Mouse (Mus musculus) small intestine, adult 10 weeks (tissue): Measurements from ENCODE around the gene Pnma3. TPM values are rescaled to one million over a fixed set of nuclear protein-coding genes. Genes with fewer than 3 reads are reported as not detected.

Source experiments
- polyA plus RNA-seq: library from polyadenylated mRNA; stranded (reverse); fragments of 350-450 nt; fragmentation: Illumina TruSeq; extraction: RNeasy Lipid Tissue Mini Kit (QIAGEN cat#74804); gene quantifications from one replicate; pipeline ENCODE4 v1.2.3, GENCODE M21; 2014; ENCODE audit warnings: low replicate concordance

The Pnma3 gene
- polyA plus RNA-seq = not detected

GRCm38 (mm10) chrX:73064415-73064793 lies at the start of gene Pnma3:
TSS of gene Pnma3 (plus strand) at chrX:73064787.

GRCm38 (mm10) chrX:73037003-73037402 lies 27.6 kb upstream of the Pnma3 start, which contains the start of gene Pnma5:
TSS of gene Pnma5 (minus strand) at chrX:73037103.

GRCm38 (mm10) chrX:73082267-73083055 lies 17.9 kb downstream of the Pnma3 start, which contains the start of gene Xlr4a:
TSS of gene Xlr4a (minus strand) at chrX:73082478.

GRCm38 (mm10) chrX:73096941-73097508 lies 32.4 kb downstream of the Pnma3 start, which contains the start of gene Xlr3a:
TSS of gene Xlr3a (minus strand) at chrX:73097095.

GRCm38 (mm10) chrX:73116747-73117146 lies 52.2 kb downstream of the Pnma3 start, which contains the start of gene Gm14685:
TSS of gene Gm14685 (plus strand) at chrX:73117047.

Other genes with a start within 250 kb of the Pnma3 start
- gene Gabrq, start 239.6 kb upstream of the Pnma3 start, polyA plus RNA-seq = 0.30 TPM
- gene Cetn2, start 146.4 kb upstream of the Pnma3 start, polyA plus RNA-seq = 79.3 TPM
- 33.0 TPM for gene Nsdhl, start 146.2 kb upstream of the Pnma3 start, polyA plus RNA-seq
- gene Zfp185, start 77.4 kb upstream of the Pnma3 start, polyA plus RNA-seq = 1.0 TPM
- not detected for gene Pnma5, start 27.7 kb upstream of the Pnma3 start, polyA plus RNA-seq
- gene Xlr4a, start 17.7 kb downstream of the Pnma3 start, polyA plus RNA-seq = 7.1 TPM
- gene Xlr3a, start 32.3 kb downstream of the Pnma3 start, polyA plus RNA-seq = 8.7 TPM
- not detected for gene Gm14685, start 52.3 kb downstream of the Pnma3 start, polyA plus RNA-seq
- not detected for gene Xlr5b, start 84.0 kb downstream of the Pnma3 start, polyA plus RNA-seq
- gene DXBay18, start 84.7 kb downstream of the Pnma3 start, polyA plus RNA-seq = not detected
- not detected for gene Spin2d, start 112.2 kb downstream of the Pnma3 start, polyA plus RNA-seq
- 7.8 TPM for gene Xlr3b, start 127.4 kb downstream of the Pnma3 start, polyA plus RNA-seq
- gene Xlr4b, start 149.5 kb downstream of the Pnma3 start, polyA plus RNA-seq = 25.4 TPM
- 9.3 TPM for gene F8a, start 163.5 kb downstream of the Pnma3 start, polyA plus RNA-seq
- gene Xlr4c, start 178.3 kb downstream of the Pnma3 start, polyA plus RNA-seq = 6.4 TPM
- not detected for gene Xlr3c, start 200.6 kb downstream of the Pnma3 start, polyA plus RNA-seq
- gene Xlr5a, start 228.2 kb downstream of the Pnma3 start, polyA plus RNA-seq = not detected
- gene Xlr5c, start 228.2 kb downstream of the Pnma3 start, polyA plus RNA-seq = 0.48 TPM